Mouse (Mus musculus) kidney, adult 2 months (tissue): Measurements from ENCODE around the gene Grb7.

Experiments used
- CTCF ChIP-seq: fragments of 200-500 bp; conservative IDR thresholded peaks from 2 replicates; pipeline ENCODE4 v1.5.1; 2011; ENCODE audit warnings: low read depth, mild to moderate bottlenecking, control low read depth, low read length, moderate library complexity, mixed read lengths; ENCODE audit not compliant: insufficient read depth, insufficient read length
- POLR2A ChIP-seq: fragments of 200-500 bp; IDR thresholded peaks from one replicate; pipeline ENCODE4 v1.6.1; 2011; ENCODE audit warnings: low read depth, low read length, control low read depth

DNA sequence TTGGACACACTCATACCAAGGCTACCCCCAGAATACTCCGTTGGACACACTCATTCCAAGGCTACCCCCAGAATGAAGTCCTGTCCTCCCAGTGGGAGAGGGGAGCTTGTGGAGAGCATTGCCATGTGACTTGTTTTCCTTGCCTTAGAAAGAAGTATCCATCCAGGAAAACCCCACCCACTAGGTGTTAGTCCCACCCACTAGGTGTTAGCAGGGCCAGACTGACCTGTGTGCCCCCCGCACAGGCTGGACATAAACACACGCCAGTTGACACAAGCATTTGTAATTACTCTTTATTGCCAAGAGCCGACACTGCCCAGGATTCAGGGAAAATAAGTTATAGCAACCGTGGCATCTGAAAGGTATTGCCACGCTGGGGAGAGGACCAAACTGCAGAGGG, 8.8 kb upstream of the Grb7 start:
- TF ChIP-seq POLR2A (no peak), CTCF (no peak)
